Mouse (Mus musculus): ENCODE measurements around the gene Acbd4.

Gene Acbd4

DNA sequence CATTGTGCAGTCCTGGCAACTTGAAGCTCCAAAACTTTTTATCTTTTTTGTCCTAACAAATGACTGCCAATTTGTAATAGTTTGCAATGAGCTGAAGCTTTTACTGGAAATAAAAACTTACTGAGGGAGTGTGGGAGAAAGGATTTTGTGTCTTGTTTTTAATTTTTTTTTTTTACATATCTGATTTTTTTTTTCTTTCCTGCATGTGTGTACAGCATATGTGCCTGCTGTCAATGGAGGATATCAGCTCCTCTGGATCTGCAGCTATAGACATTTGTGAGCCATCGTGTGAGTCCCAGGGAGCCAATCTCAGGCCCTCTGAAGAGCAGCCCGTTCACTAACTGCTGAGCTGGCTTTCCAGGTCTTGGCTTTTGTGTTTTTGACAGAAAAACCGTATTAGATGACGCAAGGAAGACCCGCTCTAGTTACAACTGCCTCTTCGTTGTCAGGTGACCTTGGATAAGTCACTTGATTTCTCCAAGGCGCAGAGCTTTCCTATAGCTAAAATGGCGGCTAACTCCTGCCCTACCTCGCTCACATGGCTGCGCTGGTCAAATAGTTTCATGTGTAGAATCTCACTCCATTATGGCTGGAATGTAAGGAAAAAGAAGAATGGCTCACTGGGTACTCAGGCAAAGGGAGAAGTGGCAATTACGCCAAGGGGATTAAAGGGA is 12.9 kb downstream of the Acbd4 start:
- DNase-seq (ENCODE audit: low spot score) = no peak

DNA sequence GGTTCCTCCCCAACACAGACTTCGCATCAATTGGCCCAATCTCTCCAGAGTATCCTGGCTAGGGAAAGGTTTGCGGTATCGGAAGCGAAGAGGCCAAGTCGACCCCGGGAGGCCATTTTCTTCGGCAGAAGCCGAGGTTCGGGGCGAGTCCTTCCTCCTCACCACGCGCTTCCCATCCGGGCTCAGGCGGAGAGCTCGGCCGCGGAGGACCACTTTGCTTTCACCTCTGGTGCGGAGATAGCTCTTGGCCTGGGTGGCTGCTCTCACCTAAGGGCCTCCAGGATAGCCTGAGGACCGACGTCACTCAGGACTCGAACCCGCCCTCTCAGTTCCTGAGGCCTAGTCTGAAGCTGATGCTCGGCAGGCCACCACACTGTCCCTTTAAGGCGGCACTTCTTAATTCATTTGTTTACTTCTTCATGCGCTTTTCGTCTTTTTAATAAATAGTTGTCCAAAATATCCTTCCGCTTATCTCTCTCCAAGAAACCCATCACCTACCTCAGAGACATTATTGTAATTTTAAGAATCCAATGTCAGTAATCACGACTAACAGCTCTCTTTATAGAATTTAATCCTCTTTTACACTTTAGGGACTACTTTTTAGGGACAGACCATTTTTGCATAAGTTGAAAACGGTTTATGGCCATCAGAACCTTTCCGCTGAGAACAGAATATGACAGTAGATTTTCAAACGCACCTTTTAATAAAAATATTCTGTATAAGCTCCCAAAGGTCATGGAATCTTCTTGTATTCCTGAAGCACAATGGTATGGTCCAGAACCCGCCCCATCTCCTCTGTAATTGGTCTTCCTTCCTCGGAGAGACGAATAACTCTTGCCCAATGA is 13.9 kb downstream of the Acbd4 start:
- peak; percentile 82 for DNase-seq (ENCODE audit: low spot score)

DNA sequence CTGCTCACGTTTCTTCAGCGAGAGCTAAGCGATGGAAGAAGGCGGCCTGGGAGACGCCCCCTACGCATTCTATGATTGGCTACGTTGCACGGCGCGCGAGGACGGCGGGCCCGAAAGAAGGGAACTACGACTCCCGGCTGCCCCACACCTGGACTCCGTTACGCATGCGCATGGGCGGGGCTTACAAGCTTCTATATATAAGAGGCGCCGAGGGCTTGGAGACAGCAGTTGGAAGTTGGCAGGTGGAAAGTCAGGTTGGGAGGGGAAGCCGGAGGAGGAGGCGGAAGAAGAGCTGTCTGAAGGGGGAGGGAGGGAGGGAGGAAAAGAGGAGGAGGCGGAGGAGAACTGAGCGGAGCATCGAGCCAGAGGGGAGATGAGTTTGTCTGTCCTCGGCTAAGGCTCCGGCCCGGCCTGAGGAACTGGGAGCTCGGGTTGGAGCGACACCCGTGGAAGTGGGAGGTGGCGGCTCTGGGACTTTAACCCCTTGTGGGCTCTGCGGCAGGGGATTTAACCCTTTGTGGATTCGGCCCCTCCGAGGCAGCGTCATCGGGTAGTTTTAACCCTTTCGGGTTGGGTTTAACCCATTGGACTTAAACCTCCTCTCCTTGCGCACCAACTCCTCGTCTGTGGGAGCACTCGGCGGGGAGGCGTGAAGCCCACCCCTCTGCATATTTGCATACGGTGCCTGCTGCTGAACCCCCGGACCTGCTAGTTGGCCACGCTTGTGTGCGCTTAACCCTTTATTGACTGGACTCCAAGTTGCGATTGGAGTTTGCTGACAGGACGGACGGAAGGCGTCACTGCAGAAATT is 14.7 kb downstream of the Acbd4 start, which contains the start of gene Hexim1:
Gene Hexim1, plus strand, starts transcription at position 224 of the 811 bp plus-strand sequence.
- DNase-seq (ENCODE audit: low spot score) = peak; percentile 100

DNA sequence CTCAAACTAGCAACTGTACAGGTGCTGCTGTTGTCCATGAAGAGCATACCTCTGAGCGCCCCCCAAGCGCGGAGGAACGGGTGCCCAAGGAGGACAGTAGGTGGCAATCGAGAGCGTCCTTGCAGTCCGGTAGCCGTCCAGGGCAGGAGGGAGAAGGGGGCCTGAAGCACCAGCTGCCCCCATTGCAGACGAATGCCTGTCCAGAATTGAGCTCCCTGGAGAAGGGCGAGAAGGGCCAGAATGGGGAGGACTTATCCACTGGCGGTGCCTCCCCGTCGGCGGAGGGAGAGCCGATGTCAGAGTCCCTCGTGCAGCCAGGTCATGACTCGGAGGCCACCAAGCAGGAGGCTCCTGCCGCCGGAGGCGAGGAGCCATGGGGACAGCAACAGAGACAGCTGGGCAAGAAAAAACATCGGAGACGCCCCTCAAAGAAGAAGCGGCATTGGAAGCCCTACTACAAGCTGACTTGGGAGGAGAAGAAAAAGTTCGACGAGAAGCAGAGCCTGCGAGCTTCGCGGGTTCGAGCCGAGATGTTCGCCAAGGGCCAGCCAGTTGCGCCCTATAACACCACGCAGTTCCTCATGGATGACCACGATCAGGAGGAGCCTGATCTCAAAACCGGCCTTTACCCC is 15.6 kb downstream of the Acbd4 start:
- peak; percentile 78 for DNase-seq (ENCODE audit: low spot score)

DNA sequence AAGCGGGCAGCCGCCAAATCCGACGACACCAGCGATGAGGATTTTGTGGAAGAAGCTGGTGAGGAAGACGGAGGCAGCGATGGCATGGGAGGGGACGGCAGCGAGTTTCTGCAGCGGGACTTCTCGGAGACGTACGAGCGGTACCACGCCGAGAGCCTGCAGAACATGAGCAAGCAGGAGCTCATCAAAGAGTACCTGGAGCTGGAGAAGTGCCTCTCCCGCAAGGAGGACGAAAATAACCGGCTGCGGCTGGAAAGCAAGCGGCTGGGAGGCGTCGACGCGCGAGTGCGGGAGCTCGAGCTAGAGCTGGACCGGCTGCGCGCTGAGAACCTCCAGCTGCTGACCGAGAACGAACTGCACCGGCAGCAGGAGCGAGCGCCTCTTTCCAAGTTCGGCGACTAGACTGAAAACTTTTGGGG is 16.1 kb downstream of the Acbd4 start:
- peak; percentile 62 for DNase-seq (ENCODE audit: low spot score)

DNA sequence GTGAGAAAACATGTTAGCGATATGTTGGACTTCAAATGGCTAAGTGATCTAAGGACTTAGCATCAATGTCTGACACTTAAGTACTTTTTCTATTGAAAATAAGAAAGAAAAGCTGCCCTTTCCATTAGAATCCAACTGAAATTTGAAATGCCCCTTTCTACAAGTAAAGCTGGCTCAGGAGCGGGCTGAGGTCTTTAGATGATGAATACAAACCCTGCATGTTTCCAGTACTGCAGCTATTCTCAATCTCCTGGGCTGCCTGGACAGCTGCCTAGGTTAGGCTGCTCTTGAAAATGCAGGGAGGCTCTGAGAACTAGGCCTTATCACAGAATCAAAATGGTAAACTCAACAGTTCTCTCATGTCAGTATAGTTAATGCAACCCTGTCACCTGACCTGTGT is 17.4 kb downstream of the Acbd4 start:
- no peak for DNase-seq (ENCODE audit: low spot score)

DNA sequence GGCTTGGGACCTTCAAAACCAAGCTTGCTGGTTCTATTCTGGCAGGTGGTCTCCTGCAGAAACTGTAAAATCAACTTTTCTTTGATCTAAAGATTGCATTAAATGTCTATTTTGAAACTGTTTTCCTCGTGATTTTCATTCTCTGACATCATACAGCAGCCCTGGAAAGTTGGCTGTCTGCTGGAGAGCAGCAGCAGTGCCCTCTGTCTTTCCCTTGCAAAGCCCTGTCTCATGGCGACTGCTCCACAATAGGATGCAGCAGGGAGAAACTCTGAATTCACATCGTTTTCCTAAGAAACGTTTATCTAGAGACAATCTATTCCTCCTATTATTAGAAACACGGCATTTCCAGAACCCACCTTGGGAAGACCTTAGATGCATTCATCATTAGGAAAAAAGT is 18.1 kb downstream of the Acbd4 start:
- DNase-seq (ENCODE audit: low spot score) = no peak

DNA sequence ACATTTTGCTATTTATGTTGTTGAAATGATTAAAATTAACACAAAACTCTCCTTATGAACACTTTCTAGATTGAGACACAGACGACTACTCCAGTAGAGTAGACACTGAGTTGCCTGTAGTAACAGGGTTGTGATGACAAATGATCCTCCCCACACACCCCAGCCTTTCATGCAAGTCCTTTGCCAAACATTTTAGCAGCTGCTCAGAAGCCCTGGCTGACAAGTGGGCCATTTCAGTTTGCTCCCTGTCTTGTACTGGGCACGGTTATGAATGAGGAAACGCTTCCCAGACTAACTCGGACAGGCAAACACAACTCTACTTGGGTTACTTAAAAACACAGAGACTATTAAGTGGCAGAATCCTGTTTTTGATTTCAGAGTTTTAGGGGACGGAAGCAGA is 18.8 kb downstream of the Acbd4 start:
- DNase-seq (ENCODE audit: low spot score) = peak; percentile 20

DNA sequence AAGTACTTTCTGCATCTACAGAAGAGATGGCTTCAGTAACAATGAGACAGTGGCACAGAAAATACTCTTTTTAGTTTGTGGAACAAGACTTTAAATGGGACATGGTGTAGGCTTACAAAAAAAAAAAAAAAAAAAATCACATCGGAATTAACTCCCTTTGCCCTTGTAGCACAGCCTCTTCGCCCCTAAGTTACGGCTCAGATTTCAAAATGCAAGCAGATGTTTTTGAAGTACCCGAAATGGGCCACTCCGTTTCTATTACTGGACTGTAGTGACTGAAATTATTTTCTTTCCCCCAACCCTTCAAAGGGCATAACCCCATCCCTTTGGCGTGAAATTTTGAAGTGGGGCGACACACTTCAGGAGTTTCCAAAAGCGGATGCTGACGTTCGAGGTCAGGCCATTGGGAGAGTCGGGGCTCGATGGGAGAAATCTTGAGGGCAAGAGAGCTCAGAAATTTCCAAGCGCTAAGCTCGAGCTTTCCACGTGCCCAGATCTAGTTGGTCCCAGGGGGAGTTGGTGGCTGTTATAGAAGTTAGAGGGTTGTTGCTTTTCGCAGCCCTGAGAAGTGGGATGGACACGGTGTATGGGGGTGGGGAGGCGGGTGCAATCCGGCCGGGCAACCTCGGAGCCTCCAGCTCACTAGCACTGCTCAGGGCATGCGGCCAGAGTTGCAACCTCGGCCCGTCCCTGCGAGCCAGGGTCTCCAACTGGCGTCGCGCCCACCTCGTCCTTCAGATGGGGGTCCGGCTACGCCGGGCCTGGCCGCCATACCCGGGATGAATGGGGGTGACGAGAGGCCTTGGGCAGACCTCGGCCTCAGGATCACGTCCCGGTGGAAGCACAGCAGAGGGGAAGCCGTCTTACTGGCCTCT is 30.5 kb downstream of the Acbd4 start, which contains the start of gene Hexim2:
Gene Hexim2, plus strand, starts transcription at position 729 of the 875 bp plus-strand sequence.
- DNase-seq (ENCODE audit: low spot score) = peak; percentile 58

DNA sequence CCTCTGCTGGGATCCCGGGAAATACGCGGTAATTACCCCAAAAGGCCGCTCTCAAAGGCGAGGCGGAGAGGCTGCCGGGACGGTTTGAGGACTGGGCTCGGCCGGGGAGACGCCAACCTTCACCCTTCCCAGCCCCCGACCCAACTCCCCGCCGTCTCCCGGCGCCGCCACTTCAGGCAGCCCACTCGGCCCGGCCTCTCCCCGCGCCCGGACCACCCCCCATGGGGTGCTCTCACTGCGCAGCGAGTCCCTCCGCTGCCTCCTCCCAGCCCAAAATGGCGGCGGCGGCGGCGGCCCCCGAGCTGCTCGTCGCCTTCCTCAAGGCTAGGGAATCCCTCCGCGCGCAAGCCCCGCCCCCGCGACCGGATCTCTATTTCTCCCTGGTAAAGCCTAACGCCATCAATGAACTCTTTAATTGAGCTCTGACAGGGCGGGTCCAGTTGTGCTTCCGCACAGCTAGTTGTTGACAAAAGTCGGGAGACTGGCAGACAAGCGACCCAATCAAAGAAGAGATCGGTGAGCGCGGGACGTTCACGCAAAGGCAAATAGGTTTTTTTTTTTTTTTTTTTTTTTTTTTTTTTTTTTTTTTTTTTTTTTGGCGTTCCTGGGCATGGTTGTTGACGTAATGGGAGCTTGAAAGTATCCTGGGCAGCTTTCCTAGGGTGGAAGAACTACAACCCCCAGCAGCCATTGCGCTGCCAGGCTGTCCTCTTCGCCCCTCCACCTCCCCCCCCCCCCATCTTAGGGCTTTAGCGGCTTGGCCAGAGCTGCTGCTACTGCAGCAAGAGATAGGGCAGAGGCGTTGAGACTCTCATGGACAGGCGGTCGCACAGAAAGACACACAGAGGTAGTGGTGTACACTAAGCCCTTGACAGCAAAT is 31.3 kb downstream of the Acbd4 start:
- DNase-seq (ENCODE audit: low spot score) = peak; percentile 100

DNA sequence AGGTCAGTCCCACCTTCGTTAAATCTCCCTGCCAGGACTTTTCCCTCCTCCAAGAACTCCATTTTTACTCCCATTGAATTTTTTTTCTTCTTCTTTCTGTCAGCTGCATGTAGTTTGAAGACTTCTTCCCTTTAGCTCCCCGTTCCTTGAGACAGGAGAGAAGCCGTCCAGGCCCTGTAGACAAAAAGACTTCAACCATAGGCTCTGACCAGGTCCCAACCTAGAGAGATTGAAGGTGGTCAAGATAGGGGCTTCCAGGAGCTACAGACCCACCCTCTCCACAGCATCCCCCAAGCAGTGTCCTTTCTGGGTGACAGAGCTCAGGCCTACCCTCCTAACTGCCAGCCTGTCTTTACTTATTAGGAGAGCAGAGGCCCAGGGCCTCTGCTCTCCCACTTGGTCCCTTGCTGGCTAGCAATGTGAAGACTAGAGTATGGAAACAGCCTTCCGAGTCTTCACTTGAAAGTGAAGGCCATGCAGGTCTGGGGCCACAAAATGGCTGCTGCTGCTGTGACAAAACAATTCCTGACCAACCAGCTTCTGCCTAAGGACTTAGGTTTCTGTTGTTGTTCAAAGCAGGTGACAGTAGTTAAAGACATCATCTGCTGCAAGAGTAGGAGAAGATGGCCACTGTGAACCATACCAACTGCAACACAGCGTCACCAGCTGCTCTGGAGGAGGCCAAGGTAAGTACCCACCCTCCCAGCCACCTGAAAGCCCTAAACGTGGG is 32.1 kb downstream of the Acbd4 start:
- no peak for DNase-seq (ENCODE audit: low spot score)

DNA sequence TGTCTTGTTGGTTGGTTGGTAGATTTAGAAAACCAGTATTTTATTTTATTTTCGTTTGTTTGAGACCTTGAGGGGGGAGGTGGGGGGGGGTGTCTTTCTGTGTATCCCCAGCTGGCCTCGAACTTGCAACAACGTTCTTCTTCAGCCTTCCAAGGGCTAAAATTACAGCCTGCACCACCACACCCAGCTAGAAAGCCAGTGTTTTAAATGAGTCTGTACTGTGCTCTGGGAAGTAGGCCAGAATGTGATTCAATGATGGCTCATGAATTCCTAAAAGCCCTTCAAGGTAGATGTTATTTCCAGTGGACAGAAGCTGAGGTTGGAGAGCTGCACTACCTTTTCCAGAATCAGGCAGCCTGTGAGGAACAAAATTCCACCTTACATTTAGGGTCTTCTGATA is 32.7 kb downstream of the Acbd4 start:
- DNase-seq (ENCODE audit: low spot score) = no peak

DNA sequence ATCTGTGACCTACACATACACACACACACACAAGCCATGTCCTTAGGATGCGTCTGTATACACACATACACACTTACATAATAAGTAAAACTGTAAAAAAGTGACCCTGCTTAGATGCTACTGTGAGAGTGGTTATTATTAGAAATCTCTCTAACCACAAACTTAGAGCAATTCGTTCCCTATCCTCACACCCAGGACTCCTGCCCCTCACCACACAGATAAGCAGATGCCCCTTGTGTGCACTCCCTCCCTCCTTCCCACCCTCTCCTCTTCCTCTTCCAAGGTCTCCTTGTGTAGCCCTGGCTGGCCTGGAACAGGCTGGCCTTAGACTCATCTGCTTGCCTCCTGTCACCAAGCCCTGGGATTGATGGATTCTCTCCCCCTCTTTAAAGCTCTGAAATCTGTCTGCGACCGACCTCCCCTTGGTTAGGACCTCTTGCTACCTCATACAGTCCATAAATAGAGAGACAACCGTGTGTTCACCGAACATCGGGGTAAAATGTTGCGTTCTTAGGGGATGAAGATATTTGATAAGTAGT is 34.6 kb downstream of the Acbd4 start:
- DNase-seq (ENCODE audit: low spot score) = no peak

DNA sequence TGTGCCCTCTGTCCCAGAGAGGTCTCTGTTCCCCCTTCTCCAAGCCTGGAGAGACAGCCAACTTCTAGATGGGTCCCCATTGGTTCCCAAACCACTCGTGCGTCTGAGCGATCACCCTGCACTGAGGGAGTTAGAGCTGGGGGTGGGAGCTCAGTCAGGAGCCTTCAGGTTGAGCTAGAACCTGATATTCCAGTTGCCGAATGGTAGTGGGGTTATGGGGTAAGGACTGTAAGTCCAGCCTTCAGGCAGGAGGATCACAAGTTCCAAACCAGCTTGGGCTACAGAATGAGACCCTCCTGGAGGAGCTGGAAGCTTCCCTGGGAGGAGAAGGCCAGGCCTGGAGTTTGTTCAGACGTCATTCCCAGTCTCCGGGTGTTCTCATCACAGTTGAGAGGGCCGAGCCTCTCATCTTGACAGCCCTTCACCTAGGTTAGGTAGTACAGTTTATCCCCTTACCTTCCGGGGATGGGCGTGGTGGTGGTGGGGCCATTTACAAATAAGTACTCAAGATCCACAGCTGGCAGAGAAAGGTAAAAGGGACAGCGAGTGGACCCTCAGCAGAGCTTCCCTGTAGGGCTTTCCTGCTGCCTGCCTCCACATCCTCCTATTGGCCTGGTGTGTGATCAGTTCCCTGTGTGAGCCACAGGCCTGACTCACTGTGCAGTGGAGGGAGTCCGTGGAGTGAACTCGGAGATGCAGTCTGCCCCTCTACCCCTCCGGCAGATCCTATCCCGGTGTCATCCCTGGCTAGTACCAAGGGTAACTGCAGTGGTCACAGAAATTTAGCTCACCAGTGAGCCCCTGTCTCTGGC is 38.7 kb downstream of the Acbd4 start:
- DNase-seq (ENCODE audit: low spot score) = no peak

DNA sequence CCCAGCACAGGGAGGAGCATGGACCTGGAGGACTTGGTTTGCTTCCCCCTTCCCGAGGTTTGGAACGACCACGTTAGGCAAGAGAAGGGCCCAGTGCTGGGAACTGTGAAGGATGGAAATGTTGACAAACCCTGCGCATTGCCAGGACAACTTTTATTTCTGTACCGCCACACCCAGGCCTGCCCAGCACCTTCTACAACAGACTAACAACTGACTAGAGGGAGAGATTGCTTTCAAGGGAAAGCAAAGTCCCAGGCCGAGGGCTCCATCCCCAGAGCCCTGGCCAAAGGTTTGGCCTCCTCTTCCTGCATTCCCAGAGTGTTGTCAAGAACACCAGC is 39.2 kb downstream of the Acbd4 start:
- DNase-seq (ENCODE audit: low spot score) = no peak

DNA sequence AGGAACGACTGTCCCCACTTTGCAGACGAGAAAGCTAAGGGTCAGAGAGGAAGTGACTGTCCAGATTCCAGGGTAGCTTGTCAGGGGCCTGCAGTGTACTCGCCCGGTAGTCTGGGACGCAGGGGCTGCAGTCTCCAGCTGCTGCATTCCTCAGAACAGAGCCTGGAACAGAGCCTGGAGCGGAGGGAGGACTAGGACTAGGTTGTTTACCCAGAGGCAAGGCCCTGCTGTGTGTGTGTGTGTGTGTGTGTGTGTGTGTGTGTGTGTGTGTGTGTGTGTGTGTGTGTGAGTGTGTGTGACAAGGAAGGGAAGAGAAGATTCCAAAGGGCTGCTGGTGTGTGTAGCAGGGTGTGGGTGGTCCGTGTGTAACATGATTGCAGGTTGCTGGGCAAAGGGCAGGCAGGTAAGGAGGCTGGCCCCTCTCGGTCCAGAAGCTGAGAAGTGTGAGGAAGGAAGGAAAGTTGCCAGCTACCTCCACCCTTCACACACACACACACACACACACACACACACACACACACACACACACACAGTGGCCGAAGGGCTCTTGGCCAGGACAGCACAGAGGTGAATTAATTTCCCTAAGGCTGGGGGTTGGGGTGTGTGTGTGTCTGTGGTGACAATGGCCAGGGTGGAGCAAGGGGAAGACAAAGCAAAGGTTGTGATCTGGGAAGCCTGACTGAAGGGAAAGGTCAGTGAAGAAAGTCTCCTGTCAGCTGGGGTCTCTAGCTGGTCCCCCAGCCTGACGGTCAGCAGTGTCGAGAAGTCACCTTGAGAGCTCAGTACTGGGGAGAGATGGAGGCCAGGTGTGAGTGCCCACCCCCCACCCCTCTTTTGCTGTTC is 39.8 kb downstream of the Acbd4 start:
- peak; percentile 83 for DNase-seq (ENCODE audit: low spot score)

DNA sequence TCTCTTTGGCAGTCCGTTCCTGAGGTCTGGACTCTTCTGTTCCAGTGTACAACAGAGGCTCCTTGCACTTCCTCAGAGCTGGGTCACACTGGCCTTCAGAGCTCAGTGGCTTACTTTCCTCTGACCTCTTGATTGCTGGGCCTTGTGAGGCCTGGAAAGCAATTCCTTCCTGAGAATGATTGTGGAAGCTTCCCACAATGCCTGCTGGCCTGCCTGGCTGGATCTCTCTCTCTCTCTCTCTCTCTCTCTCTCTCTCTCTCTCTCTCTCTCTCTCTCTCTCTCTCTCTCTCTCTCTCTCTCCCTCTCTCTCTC is 40.4 kb downstream of the Acbd4 start:
- DNase-seq (ENCODE audit: low spot score) = no peak
